Mouse (Mus musculus) forebrain, embryonic 12.5 days (tissue): Measurements from ENCODE around the gene Hist1h3b. TPM values are rescaled to one million over a fixed set of nuclear protein-coding genes. Genes with fewer than 3 reads are reported as not detected.

Experiments
- ATAC-seq: fragments of 200-750 bp; cut with Nextera tagmentation; 2 replicates; pipeline ENCODE4 v1.8.0; 2017; ENCODE audit warnings: moderate TSS enrichment; ENCODE audit not compliant: low FRiP score
- H3K27ac ChIP-seq: fragments of 300-500 bp; sonication (generic); 2 replicates; pipeline ENCODE4 v1.5.1; 2016; ENCODE audit warnings: mild to moderate bottlenecking
- H3K27me3 ChIP-seq: fragments of 300-500 bp; sonication (generic); 2 replicates; pipeline ENCODE4 v1.6.1; 2016; ENCODE audit warnings: mild to moderate bottlenecking
- H3K36me3 ChIP-seq: fragments of 300-500 bp; sonication (generic); replicated peaks from 2 replicates; pipeline ENCODE4 v1.6.1; 2016; ENCODE audit warnings: mild to moderate bottlenecking
- H3K4me1 ChIP-seq: fragments of 300-500 bp; sonication (generic); 2 replicates; pipeline ENCODE4 v1.6.1; 2016
- H3K4me2 ChIP-seq: fragments of 300-500 bp; sonication (generic); 2 replicates; pipeline ENCODE4 v1.6.1; 2016; ENCODE audit warnings: mild to moderate bottlenecking, moderate library complexity
- H3K4me3 ChIP-seq: fragments of 300-500 bp; sonication (generic); replicated peaks from 2 replicates; pipeline ENCODE4 v1.5.1; 2016; ENCODE audit warnings: mild to moderate bottlenecking
- H3K9ac ChIP-seq: fragments of 300-500 bp; sonication (generic); 2 replicates; pipeline ENCODE4 v1.6.1; 2016; ENCODE audit warnings: mild to moderate bottlenecking
- H3K9me3 ChIP-seq: fragments of 300-500 bp; sonication (generic); 2 replicates; pipeline ENCODE4 v1.6.1; 2016
- WGBS: fragments of 180-500 bp; shearing (Covaris S2); methylation state at CpG from one replicate; pipeline ENCODE4 v1.1.7; 2016; 5-methylcytosine and 5-hydroxymethylcytosine counted together
- microRNA-seq: library from miRNA; unstranded; fragments of <30 nt; microRNA quantifications from one replicate; pipeline ENCODE4, GENCODE M21; 2017
- polyA plus RNA-seq: library from polyadenylated mRNA; unstranded; fragments of >200 nt; fragmentation: Nextera tagmentation; extraction: Ambion mirVana; gene quantifications from 2 replicates; pipeline ENCODE4 v1.2.1, GENCODE M21; 2016

Hist1h3b gene
- polyA plus RNA-seq, 1 experiment from 2014 or later: 15.8 TPM

DNA sequence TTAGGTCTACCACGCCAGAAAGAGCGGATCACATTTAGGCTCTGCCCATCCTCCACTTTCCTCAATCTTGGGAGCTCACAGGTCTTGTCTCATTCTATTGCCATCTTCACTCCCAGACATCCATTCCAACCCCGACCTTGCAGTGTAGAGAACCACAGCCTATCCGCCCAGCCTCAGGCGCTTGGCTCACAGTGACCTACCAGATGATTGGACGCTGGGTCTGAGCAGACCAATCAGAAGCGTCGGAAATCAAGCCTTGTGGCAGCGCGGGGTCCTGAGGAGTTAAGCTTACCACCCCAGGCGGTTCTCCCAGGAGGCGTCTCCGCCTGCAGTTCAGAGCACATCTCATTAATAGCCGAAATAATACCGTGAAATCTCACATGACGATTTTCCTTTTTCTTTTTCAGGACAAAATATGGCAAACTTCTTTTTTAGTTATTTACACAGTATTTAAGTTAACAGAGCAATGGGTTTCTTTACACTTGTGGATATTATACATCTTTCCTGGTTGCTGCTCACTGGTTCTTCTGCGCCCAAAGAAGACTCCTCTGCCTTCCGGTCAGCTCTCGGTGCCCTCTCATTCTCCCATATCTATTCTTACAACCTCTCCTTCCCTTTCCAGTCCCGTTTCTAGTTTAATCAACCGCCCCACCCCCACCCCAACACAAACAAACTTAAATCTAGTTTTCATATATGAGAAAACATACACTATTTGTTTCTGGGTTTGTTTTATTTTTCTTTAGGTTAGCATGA is 20.7 kb downstream of the Hist1h3b start:
- Histone ChIP-seq H3K9ac (no peak overlapping the region), H3K4me2 (peak overlapping the region; percentile 41), H3K9me3 (no peaks in the 10 kb centered on the region), H3K4me1 (peaks cover 10% of the 10 kb centered on the region), H3K27me3 (no peaks in the 10 kb centered on the region), H3K36me3 (no peaks in the 10 kb centered on the region), H3K4me3 (no peak overlapping the region), H3K27ac (no peak overlapping the region)
- ATAC-seq: peak; percentile 90
- 22% methylated on average over 21 of the region's 21 CpGs for WGBS

DNA sequence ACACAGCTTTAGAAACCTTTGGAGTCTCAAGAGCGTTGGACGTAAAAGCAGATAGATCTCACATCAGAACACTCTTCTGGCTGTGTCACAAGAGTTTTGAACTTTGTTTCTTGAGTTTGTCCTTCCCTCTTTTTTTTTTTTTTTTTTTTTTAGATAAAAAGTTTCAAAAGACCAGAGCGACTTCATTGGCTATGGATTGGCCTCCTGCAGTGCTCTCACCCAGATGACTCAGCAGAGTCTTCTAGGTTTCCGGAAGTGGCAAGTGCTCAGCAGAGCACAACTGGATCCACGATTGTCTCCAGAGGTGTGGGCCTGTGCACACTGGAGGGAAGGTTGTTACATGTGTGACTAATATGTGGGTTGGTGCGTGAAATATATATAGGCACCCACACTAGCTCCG is 26.3 kb downstream of the Hist1h3b start:
- ATAC-seq: no peak
- no peaks in the 10 kb centered on the region for H3K9me3 ChIP-seq
- no peak overlapping the region for H3K4me2 ChIP-seq
- H3K27ac ChIP-seq: no peak overlapping the region
- H3K9ac ChIP-seq: no peak overlapping the region
- no peaks in the 10 kb centered on the region for H3K27me3 ChIP-seq
- H3K4me3 ChIP-seq: no peak overlapping the region
- no peaks in the 10 kb centered on the region for H3K36me3 ChIP-seq
- no peaks in the 10 kb centered on the region for H3K4me1 ChIP-seq
- 94% methylated on average over 7 of the region's 7 CpGs for WGBS

DNA sequence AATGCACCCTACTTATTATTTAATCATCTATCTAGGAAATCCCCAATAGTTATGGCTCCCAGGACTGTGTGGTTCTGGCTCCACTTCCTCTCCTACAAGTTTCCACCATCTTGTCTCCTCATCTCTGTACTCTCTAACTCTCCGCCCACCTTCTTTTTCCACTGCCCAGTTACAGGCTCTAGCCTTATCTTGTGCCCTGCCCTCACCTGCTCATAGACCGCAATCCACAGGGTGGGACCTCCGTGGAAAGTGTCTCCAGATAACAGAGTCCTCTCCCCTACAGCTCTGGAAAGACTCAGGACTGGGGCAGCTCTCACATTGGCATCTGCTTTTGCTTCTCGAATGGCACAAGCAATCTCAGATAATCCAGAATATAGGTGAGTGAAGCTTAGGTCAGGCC is 27.0 kb downstream of the Hist1h3b start:
- Histone ChIP-seq H3K4me1 (no peaks in the 10 kb centered on the region), H3K27ac (no peak overlapping the region), H3K27me3 (no peaks in the 10 kb centered on the region), H3K36me3 (no peaks in the 10 kb centered on the region), H3K4me3 (no peak overlapping the region), H3K9me3 (no peaks in the 10 kb centered on the region), H3K4me2 (no peak overlapping the region), H3K9ac (no peak overlapping the region)
- 89% methylated on average over 4 of the region's 4 CpGs for WGBS
- ATAC-seq: no peak

DNA sequence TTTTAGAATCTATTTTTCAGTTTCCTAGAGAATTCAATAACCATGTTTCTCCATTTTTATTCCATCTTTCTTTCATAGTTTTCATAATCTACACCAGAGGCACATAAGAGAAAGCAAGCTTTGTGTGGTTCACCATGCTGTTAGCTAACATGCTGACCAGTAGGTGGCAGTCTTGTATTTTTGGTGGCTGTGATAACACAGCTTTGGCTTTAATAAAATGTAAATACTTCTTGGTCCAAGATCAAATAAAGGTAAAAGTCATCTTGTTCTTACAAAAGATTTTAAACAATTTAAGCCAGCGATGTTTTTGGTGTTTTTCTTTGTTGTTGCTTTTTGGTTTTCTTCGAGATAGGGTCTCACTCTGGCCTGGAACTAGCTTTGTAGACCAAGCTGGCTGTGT is 40.5 kb downstream of the Hist1h3b start:
- Histone ChIP-seq H3K4me2 (no peak overlapping the region), H3K36me3 (no peaks in the 10 kb centered on the region), H3K4me1 (no peaks in the 10 kb centered on the region), H3K4me3 (no peak overlapping the region), H3K9me3 (no peaks in the 10 kb centered on the region), H3K9ac (no peak overlapping the region), H3K27me3 (no peaks in the 10 kb centered on the region), H3K27ac (no peak overlapping the region)
- no peak for ATAC-seq
- 47% methylated on average over 2 of the region's 2 CpGs for WGBS

DNA sequence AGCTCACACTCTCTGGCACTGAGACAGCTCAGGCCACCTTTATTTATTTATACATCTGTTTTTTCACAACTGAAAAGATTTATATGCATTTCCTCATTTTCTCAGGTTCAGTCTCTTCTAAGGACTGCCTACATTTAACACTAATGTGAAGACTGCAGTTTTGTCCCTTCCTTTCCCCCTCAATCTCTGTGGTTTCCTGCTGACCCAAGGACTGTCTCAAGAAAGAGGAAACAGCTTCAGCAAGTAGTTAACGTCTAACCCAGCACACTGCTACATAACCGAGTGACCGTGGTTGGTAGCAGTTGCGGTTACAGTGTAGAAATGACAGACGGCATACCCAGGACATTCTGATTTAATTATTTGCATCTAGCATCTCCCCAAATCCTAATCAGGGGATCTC is 47.3 kb downstream of the Hist1h3b start:
- no peaks in the 10 kb centered on the region for H3K4me1 ChIP-seq
- no peaks in the 10 kb centered on the region for H3K36me3 ChIP-seq
- no peak overlapping the region for H3K27ac ChIP-seq
- no peak overlapping the region for H3K4me3 ChIP-seq
- no peaks in the 10 kb centered on the region for H3K9me3 ChIP-seq
- ATAC-seq: no peak
- H3K9ac ChIP-seq: no peak overlapping the region
- H3K4me2 ChIP-seq: no peak overlapping the region
- H3K27me3 ChIP-seq: no peaks in the 10 kb centered on the region
- 85% methylated on average over 5 of the region's 5 CpGs for WGBS

Small RNA genes within 50 kb of the gene (microRNA-seq; reads per million reads assigned to microRNA genes)
- gene Gm44314 (not detected), gene Gm44484 (not detected)

Other genes starting within 250 kb of the Hist1h3b start
- gene Hist1h4h, start 221.2 kb upstream of the Hist1h3b start, polyA plus RNA-seq: 7.2 and 8.7 TPM in 2 replicates
- 9.3 and 10.7 TPM in 2 replicates for gene Hist1h2af, start 218.4 kb upstream of the Hist1h3b start, polyA plus RNA-seq
- gene Hist1h3g, start 216.8 kb upstream of the Hist1h3b start, polyA plus RNA-seq: 7.2 and 8.3 TPM in 2 replicates
- 0.87 and 0.95 TPM in 2 replicates for gene Hist1h2bh, start 208.9 kb upstream of the Hist1h3b start, polyA plus RNA-seq
- 0.99 and 1.5 TPM in 2 replicates for gene Hist1h3f, start 208.2 kb upstream of the Hist1h3b start, polyA plus RNA-seq
- gene Hist1h4f, start 200.6 kb upstream of the Hist1h3b start, polyA plus RNA-seq: 0.74 and 1.4 TPM in 2 replicates
- gene Hist1h1d, start 199.0 kb upstream of the Hist1h3b start, polyA plus RNA-seq: 0.47 and 0.56 TPM in 2 replicates
- gene Hist1h3e, start 189.9 kb upstream of the Hist1h3b start, polyA plus RNA-seq: 5.7 and 7.6 TPM in 2 replicates
- 115 and 138 TPM in 2 replicates for gene Hist1h2ae, start 181.0 kb upstream of the Hist1h3b start, polyA plus RNA-seq
- gene Hist1h2bg, start 180.9 kb upstream of the Hist1h3b start, polyA plus RNA-seq: 8.9 and 11.4 TPM in 2 replicates
- gene Hist1h2bf, start 178.1 kb upstream of the Hist1h3b start, polyA plus RNA-seq: 7.2 and 9.5 TPM in 2 replicates
- gene Hist1h2ad, start 177.9 kb upstream of the Hist1h3b start, polyA plus RNA-seq: 1.3 and 3.7 TPM in 2 replicates
- 5.8 and 6.6 TPM in 2 replicates for gene Hist1h3d, start 176.5 kb upstream of the Hist1h3b start, polyA plus RNA-seq
- gene Hist1h4d, start 170.7 kb upstream of the Hist1h3b start, polyA plus RNA-seq: 137 and 142 TPM in 2 replicates
- gene Hist1h2be, start 131.1 kb upstream of the Hist1h3b start, polyA plus RNA-seq: 3.0 and 3.7 TPM in 2 replicates
- 26.3 and 26.6 TPM in 2 replicates for gene Hist1h1e, start 129.7 kb upstream of the Hist1h3b start, polyA plus RNA-seq
- 1.4 and 1.6 TPM in 2 replicates for gene Hist1h2ac, start 68.3 kb upstream of the Hist1h3b start, polyA plus RNA-seq
- gene Hist1h2bc, start 68.1 kb upstream of the Hist1h3b start, polyA plus RNA-seq: 34.6 and 36.5 TPM in 2 replicates
- not detected in 2 replicates for gene Hist1h1t, start 56.5 kb upstream of the Hist1h3b start, polyA plus RNA-seq
- gene Hist1h4c, start 53.8 kb upstream of the Hist1h3b start, polyA plus RNA-seq: 6.1 and 9.8 TPM in 2 replicates
- gene Hfe, start 41.4 kb upstream of the Hist1h3b start, polyA plus RNA-seq: 2.0 and 2.5 TPM in 2 replicates
- gene Hist1h1c, start 13.5 kb upstream of the Hist1h3b start, polyA plus RNA-seq: 15.2 and 15.9 TPM in 2 replicates
- gene Hist1h3c, start 6.7 kb upstream of the Hist1h3b start, polyA plus RNA-seq: 11.1 and 13.8 TPM in 2 replicates
- 2.2 and 3.5 TPM in 2 replicates for gene Hist1h2bb, start 5.5 kb upstream of the Hist1h3b start, polyA plus RNA-seq
- 59.9 and 73.2 TPM in 2 replicates for gene Hist1h2ab, start 1.1 kb upstream of the Hist1h3b start, polyA plus RNA-seq
- gene Hist1h4b, start 4.7 kb downstream of the Hist1h3b start, polyA plus RNA-seq: 5.3 and 8.2 TPM in 2 replicates
- gene Hist1h4a, start 9.0 kb downstream of the Hist1h3b start, polyA plus RNA-seq: 0.88 TPM in 1 of 2 replicates, not detected in the other
- 5.1 and 5.2 TPM in 2 replicates for gene Hist1h3a, start 10.1 kb downstream of the Hist1h3b start, polyA plus RNA-seq
- gene Hist1h1a, start 11.4 kb downstream of the Hist1h3b start, polyA plus RNA-seq: 3.3 and 4.0 TPM in 2 replicates
- gene Trim38, start 17.6 kb downstream of the Hist1h3b start, polyA plus RNA-seq: 0.18 TPM in 1 of 2 replicates, not detected in the other
- gene Slc17a2, start 54.7 kb downstream of the Hist1h3b start, polyA plus RNA-seq: not detected in 2 replicates
- not detected in 2 replicates for gene Slc17a3, start 87.2 kb downstream of the Hist1h3b start, polyA plus RNA-seq
- not detected in 2 replicates for gene Slc17a1, start 115.5 kb downstream of the Hist1h3b start, polyA plus RNA-seq
- not detected in 2 replicates for gene Slc17a4, start 162.7 kb downstream of the Hist1h3b start, polyA plus RNA-seq
- not detected in 2 replicates for gene Hist1h2ba, start 181.9 kb downstream of the Hist1h3b start, polyA plus RNA-seq
- not detected in 2 replicates for gene Hist1h2aa, start 182.2 kb downstream of the Hist1h3b start, polyA plus RNA-seq
- gene Scgn, start 238.9 kb downstream of the Hist1h3b start, polyA plus RNA-seq: 1.5 and 1.9 TPM in 2 replicates